Mouse (Mus musculus) myocyte (in vitro differentiated cells): ENCODE measurements around the gene Ugt2a3. TPM values are rescaled to one million over a fixed set of nuclear protein-coding genes. Genes with fewer than 3 reads are reported as not detected.
"Not testable (repeated sequence)": the region's sequence is repeated elsewhere in the genome, so short reads cannot be mapped to it uniquely, and the experiment has no call there.

Source experiments
- H3K27me3 ChIP-seq: one replicate; pipeline ENCODE4 v1.6.1; 2011; ENCODE audit not compliant: control insufficient read depth, insufficient read depth, insufficient read length
- H3K36me3 ChIP-seq: one replicate; pipeline ENCODE4 v1.6.1; 2011; ENCODE audit not compliant: control insufficient read depth, insufficient read depth
- H3K4me2 ChIP-seq: one replicate; pipeline ENCODE4 v1.6.1; 2011; ENCODE audit warnings: low read depth, control low read depth
- H3K4me3 ChIP-seq: one replicate; pipeline ENCODE4 v1.5.1; 2011; ENCODE audit warnings: mild to moderate bottlenecking, control low read depth, moderate library complexity
- H3K79me2 ChIP-seq: one replicate; pipeline ENCODE4 v1.6.1; 2011; ENCODE audit not compliant: control insufficient read depth, insufficient read depth
- H3ac ChIP-seq: one replicate; pipeline ENCODE4 v1.6.1; 2011; ENCODE audit not compliant: control insufficient read depth, insufficient read length
- CEBPB ChIP-seq: IDR thresholded peaks from 2 replicates; pipeline ENCODE4 v1.6.1; 2011; ENCODE audit warnings: mild to moderate bottlenecking, moderate library complexity; ENCODE audit not compliant: poor library complexity, insufficient read depth, severe bottlenecking
- E2F4 ChIP-seq: IDR thresholded peaks from one replicate; pipeline ENCODE4 v1.6.1; 2011; ENCODE audit warnings: mild to moderate bottlenecking, control low read depth, moderate library complexity; ENCODE audit not compliant: insufficient read depth
- MAX ChIP-seq: IDR thresholded peaks from one replicate; pipeline ENCODE4 v1.6.1; 2011; ENCODE audit warnings: low read depth, mild to moderate bottlenecking, control low read depth
- MYOD1 ChIP-seq, 3 experiments: IDR thresholded peaks; one replicate each; pipeline ENCODE4 v1.6.1; 2011; ENCODE audit warnings: control low read depth in 2 of 3, low read depth in 2 of 3, mild to moderate bottlenecking in 2 of 3, moderate library complexity in 1 of 3; ENCODE audit not compliant: insufficient read length in 2 of 3, control insufficient read depth in 1 of 3
- MYOG ChIP-seq, 3 experiments: IDR thresholded peaks; one replicate each; pipeline ENCODE4 v1.6.1; 2011; ENCODE audit warnings: control low read depth in 2 of 3, low read depth in 2 of 3, mild to moderate bottlenecking in 2 of 3; ENCODE audit not compliant: insufficient read length in 2 of 3, control insufficient read depth in 1 of 3, insufficient read depth in 1 of 3
- POLR2A ChIP-seq: IDR thresholded peaks from one replicate; pipeline ENCODE4 v1.6.1; 2011; ENCODE audit warnings: low read depth, mild to moderate bottlenecking, control low read depth, moderate library complexity; ENCODE audit not compliant: insufficient read length
- POLR2AphosphoS2 ChIP-seq: IDR thresholded peaks from one replicate; pipeline ENCODE4 v1.6.1; 2011; ENCODE audit warnings: low read depth, control low read depth; ENCODE audit not compliant: insufficient read length
- REST ChIP-seq: IDR thresholded peaks from one replicate; pipeline ENCODE4 v1.6.1; 2011; ENCODE audit warnings: mild to moderate bottlenecking, control low read depth, moderate library complexity; ENCODE audit not compliant: insufficient read depth, insufficient read length
- SRF ChIP-seq: IDR thresholded peaks from one replicate; pipeline ENCODE4 v1.6.1; 2011; ENCODE audit warnings: low read depth; ENCODE audit not compliant: control insufficient read depth, insufficient read length
- TCF12 ChIP-seq: IDR thresholded peaks from one replicate; pipeline ENCODE4 v1.6.1; 2011; ENCODE audit warnings: mild to moderate bottlenecking, control low read depth; ENCODE audit not compliant: poor library complexity, insufficient read depth, severe bottlenecking
- TCF3 ChIP-seq: IDR thresholded peaks from one replicate; pipeline ENCODE4 v1.6.1; 2011; ENCODE audit warnings: low read depth, control low read depth; ENCODE audit not compliant: insufficient read length
- USF1 ChIP-seq: IDR thresholded peaks from one replicate; pipeline ENCODE4 v1.6.1; 2011; ENCODE audit warnings: low read depth, mild to moderate bottlenecking, control low read depth, moderate library complexity
- polyA plus RNA-seq: library from polyadenylated mRNA; unstranded; fragments of >200 nt; fragmentation: generic; extraction: Trizol; gene quantifications from one replicate; pipeline ENCODE4 v1.2.1, GENCODE M21; 2012; ENCODE audit warnings: missing spikeins

The Ugt2a3 gene
- polyA plus RNA-seq, 1 experiment, result not detected

GRCm38 (mm10) chr5:87350350-87350749 is 13.4 kb upstream of the Ugt2a3 start:
- Histone ChIP-seq H3K36me3 (no peaks in the 10 kb centered on the region), H3K4me3 (no peak overlapping the region), H3ac (no peak overlapping the region), H3K79me2 (no peaks in the 10 kb centered on the region), H3K4me2 (no peak overlapping the region), H3K27me3 (no peaks in the 10 kb centered on the region)
- TF ChIP-seq MYOD1 (IDR thresholded peaks at IDR 0.05; ENCODE audit: control insufficient read depth in 1 of 3, insufficient read length in 2 of 3, low read depth in 2 of 3) (no peak), POLR2AphosphoS2 (no peak)

- H3K79me2 ChIP-seq, H3K4me3 ChIP-seq, H3K4me2 ChIP-seq, H3ac ChIP-seq, H3K27me3 ChIP-seq, H3K36me3 ChIP-seq: not testable (repeated sequence)
These were observed 12.2 kb upstream of the Ugt2a3 start for GRCm38 (mm10) chr5:87349150-87349549.

- not testable (repeated sequence) for H3K36me3 ChIP-seq, H3K4me2 ChIP-seq, H3K4me3 ChIP-seq, H3K27me3 ChIP-seq, H3ac ChIP-seq, H3K79me2 ChIP-seq
These were observed 10.6 kb upstream of the Ugt2a3 start for GRCm38 (mm10) chr5:87347479-87348078.

- no peak overlapping the region for H3ac ChIP-seq
- TF ChIP-seq CEBPB, result no peak
- no peak for TF ChIP-seq SRF
- TF ChIP-seq POLR2A, result no peak
- TF ChIP-seq TCF12, result no peak
- no peak for TF ChIP-seq REST
- no peak for TF ChIP-seq E2F4
- TF ChIP-seq TCF3, result no peak
- TF ChIP-seq MYOD1 (IDR thresholded peaks at IDR 0.05; ENCODE audit: control insufficient read depth in 1 of 3, insufficient read length in 2 of 3, low read depth in 2 of 3), result no peak
- no peak for TF ChIP-seq MYOG (IDR thresholded peaks at IDR 0.05; ENCODE audit: control insufficient read depth in 1 of 3, insufficient read depth in 1 of 3, insufficient read length in 2 of 3, low read depth in 2 of 3)
- TF ChIP-seq USF1, result no peak
- TF ChIP-seq MAX, result no peak
- no peak for TF ChIP-seq POLR2AphosphoS2
- no peak overlapping the region for H3K4me3 ChIP-seq
These were observed 3.5 kb upstream of the Ugt2a3 start for GRCm38 (mm10) chr5:87340461-87340860.

GRCm38 (mm10) chr5:87335199-87335598 is 1.8 kb downstream of the Ugt2a3 start:
- Histone ChIP-seq H3K4me3 (no peak overlapping the region), H3K36me3 (no peaks in the 10 kb centered on the region), H3ac (no peak overlapping the region), H3K79me2 (no peaks in the 10 kb centered on the region), H3K4me2 (no peak overlapping the region), H3K27me3 (no peaks in the 10 kb centered on the region)
- TF ChIP-seq MAX, result no peak

More at GRCm38 (mm10) chr5:87340461-87340860, 3.5 kb upstream of the Ugt2a3 start:
- Histone ChIP-seq H3K4me2 (no peak overlapping the region), H3K79me2 (no peaks in the 10 kb centered on the region), H3K27me3 (no peaks in the 10 kb centered on the region), H3K36me3 (no peaks in the 10 kb centered on the region)

- no peak for TF ChIP-seq CEBPB
- H3K36me3 ChIP-seq, result no peaks in the 10 kb centered on the region
- no peaks in the 10 kb centered on the region for H3K79me2 ChIP-seq
- no peak overlapping the region for H3ac ChIP-seq
- no peaks in the 10 kb centered on the region for H3K27me3 ChIP-seq
- H3K4me2 ChIP-seq, result no peak overlapping the region
- H3K4me3 ChIP-seq, result no peak overlapping the region
These were observed 3.4 kb downstream of the Ugt2a3 start for GRCm38 (mm10) chr5:87333584-87333983.

- Histone ChIP-seq H3K4me3 (no peak overlapping the region), H3K36me3 (no peaks in the 10 kb centered on the region), H3K27me3 (no peaks in the 10 kb centered on the region), H3K4me2 (no peak overlapping the region), H3K79me2 (no peaks in the 10 kb centered on the region), H3ac (no peak overlapping the region)
- TF ChIP-seq POLR2AphosphoS2, result no peak
- TF ChIP-seq POLR2A, result no peak
- TF ChIP-seq SRF, result no peak
- no peak for TF ChIP-seq E2F4
- no peak for TF ChIP-seq MYOG (IDR thresholded peaks at IDR 0.05; ENCODE audit: control insufficient read depth in 1 of 3, insufficient read depth in 1 of 3, insufficient read length in 2 of 3, low read depth in 2 of 3)
- no peak for TF ChIP-seq MYOD1 (IDR thresholded peaks at IDR 0.05; ENCODE audit: control insufficient read depth in 1 of 3, insufficient read length in 2 of 3, low read depth in 2 of 3)
- TF ChIP-seq CEBPB, result no peak
- TF ChIP-seq TCF3, result no peak
- no peak for TF ChIP-seq TCF12
- no peak for TF ChIP-seq REST
- TF ChIP-seq MAX, result no peak
These were observed 25.6 kb downstream of the Ugt2a3 start for GRCm38 (mm10) chr5:87311392-87311791.

- not testable (repeated sequence) for H3K27me3 ChIP-seq, H3K4me2 ChIP-seq, H3ac ChIP-seq, H3K36me3 ChIP-seq, H3K4me3 ChIP-seq, H3K79me2 ChIP-seq
These were observed 50.8 kb downstream of the Ugt2a3 start for GRCm38 (mm10) chr5:87286180-87286579.

GRCm38 (mm10) chr5:87275986-87276385 is 61.0 kb downstream of the Ugt2a3 start:
- H3K27me3 ChIP-seq, H3ac ChIP-seq, H3K79me2 ChIP-seq, H3K4me2 ChIP-seq, H3K36me3 ChIP-seq, H3K4me3 ChIP-seq: not testable (repeated sequence)
